Mouse (Mus musculus) lung, postnatal 0 days (tissue): Measurements from ENCODE around the gene Il20rb. TPM values are rescaled to one million over a fixed set of nuclear protein-coding genes. Genes with fewer than 3 reads are reported as not detected.

ENCODE experiments used
- ATAC-seq: fragments of 200-750 bp; cut with Nextera tagmentation; 2 replicates; pipeline ENCODE4 v1.8.0; 2017; ENCODE audit warnings: moderate library complexity
- DNase-seq: peaks from one replicate; pipeline ENCODE4 v3.0.0-alpha.2; 2016; ENCODE audit warnings: low spot score
- H3K27ac ChIP-seq: fragments of 300-500 bp; sonication (generic); 2 replicates; pipeline ENCODE4 v1.5.1; 2014; ENCODE audit warnings: antibody characterized with exemption, mild to moderate bottlenecking, low read length, mixed read lengths
- H3K27me3 ChIP-seq: fragments of 300-500 bp; sonication (generic); replicated peaks from 2 replicates; pipeline ENCODE4 v1.6.1; 2014; ENCODE audit warnings: low read length, mixed read lengths; ENCODE audit not compliant: insufficient read depth
- H3K36me3 ChIP-seq: fragments of 300-500 bp; sonication (generic); 2 replicates; pipeline ENCODE4 v1.6.1; 2014; ENCODE audit warnings: low read length, mixed read lengths; ENCODE audit not compliant: insufficient read depth
- H3K4me1 ChIP-seq: fragments of 300-500 bp; sonication (generic); 2 replicates; pipeline ENCODE4 v1.6.1; 2014; ENCODE audit warnings: antibody characterized with exemption, low read depth, low read length, mixed read lengths; ENCODE audit not compliant: insufficient read depth
- H3K4me2 ChIP-seq: fragments of 300-500 bp; sonication (generic); replicated peaks from 2 replicates; pipeline ENCODE4 v1.6.1; 2014; ENCODE audit warnings: low read depth, mild to moderate bottlenecking, low read length, moderate library complexity, mixed read lengths
- H3K4me3 ChIP-seq: fragments of 300-500 bp; sonication (generic); 2 replicates; pipeline ENCODE4 v1.5.1; 2014; ENCODE audit warnings: low read depth, low read length
- H3K9ac ChIP-seq: fragments of 300-500 bp; sonication (generic); replicated peaks from 2 replicates; pipeline ENCODE4 v1.6.1; 2014; ENCODE audit warnings: low read depth, mild to moderate bottlenecking
- H3K9me3 ChIP-seq: fragments of 300-500 bp; sonication (generic); 2 replicates; pipeline ENCODE4 v1.6.1; 2016; ENCODE audit warnings: low read length, mixed read lengths
- CTCF ChIP-seq: IDR thresholded peaks from 2 replicates; pipeline ENCODE4 v1.5.1; 2016; ENCODE audit warnings: antibody characterized with exemption, mild to moderate bottlenecking
- EP300 ChIP-seq: IDR thresholded peaks from 2 replicates; pipeline ENCODE4 v1.6.1; 2016; ENCODE audit warnings: antibody characterized with exemption, mild to moderate bottlenecking, control low read depth
- WGBS: fragments of 180-500 bp; shearing (Covaris S2); extraction: QIAGEN DNeasy Blood & Tissue Kit; methylation state at CpG from one replicate; pipeline ENCODE4 v1.1.7; 2014; 5-methylcytosine and 5-hydroxymethylcytosine counted together
- polyA plus RNA-seq: library from polyadenylated mRNA; unstranded; fragments of >200 nt; fragmentation: Nextera tagmentation; extraction: Ambion mirVana; gene quantifications from 2 replicates; pipeline ENCODE4 v1.2.1, GENCODE M21; 2015

Il20rb gene
- polyA plus RNA-seq, 1 experiment from 2014 or later = 2.2 TPM

DNA sequence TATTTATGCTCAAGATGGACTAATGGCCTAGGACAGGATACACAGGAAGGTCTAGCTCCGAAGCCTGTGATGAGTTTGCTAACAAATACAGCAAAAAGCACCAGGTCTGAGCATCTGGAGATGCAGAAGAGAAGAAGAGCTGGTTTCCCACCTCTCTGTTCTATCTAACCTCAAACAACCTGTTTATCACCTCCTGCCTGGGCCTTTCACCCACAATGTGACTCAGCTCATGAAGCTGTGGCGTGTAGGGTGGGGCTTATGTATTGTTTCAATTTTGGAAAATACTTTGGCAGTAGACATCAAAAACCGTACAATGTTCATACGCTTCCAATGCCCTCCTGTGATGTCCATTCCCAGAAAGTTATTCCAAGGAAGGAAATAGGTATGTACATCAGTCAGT lies 24.5 kb downstream of the Il20rb start:
- no peaks in the 10 kb centered on the region for H3K9me3 ChIP-seq
- TF ChIP-seq CTCF (no peak), EP300 (no peak; the same call in 1 of the 2 replicates)
- H3K4me1 ChIP-seq = peaks cover 3% of the 10 kb centered on the region; the same call in 1 of the 2 replicates
- WGBS = 70% methylated on average over 4 of the region's 4 CpGs
- H3K27ac ChIP-seq = 0 out of 2 replicates have a peak overlapping the region, but pooled peaks have one; percentile 57
- peak; percentile 17 for DNase-seq
- H3K9ac ChIP-seq = no peak overlapping the region
- 0 out of 2 replicates have a peak, but pooled peaks cover 8% of the 10 kb centered on the region for H3K36me3 ChIP-seq
- no peak overlapping the region for H3K4me3 ChIP-seq
- peak; percentile 23; the same call in 1 of the 2 replicates for ATAC-seq
- H3K27me3 ChIP-seq = no peaks in the 10 kb centered on the region
- H3K4me2 ChIP-seq = no peak overlapping the region

DNA sequence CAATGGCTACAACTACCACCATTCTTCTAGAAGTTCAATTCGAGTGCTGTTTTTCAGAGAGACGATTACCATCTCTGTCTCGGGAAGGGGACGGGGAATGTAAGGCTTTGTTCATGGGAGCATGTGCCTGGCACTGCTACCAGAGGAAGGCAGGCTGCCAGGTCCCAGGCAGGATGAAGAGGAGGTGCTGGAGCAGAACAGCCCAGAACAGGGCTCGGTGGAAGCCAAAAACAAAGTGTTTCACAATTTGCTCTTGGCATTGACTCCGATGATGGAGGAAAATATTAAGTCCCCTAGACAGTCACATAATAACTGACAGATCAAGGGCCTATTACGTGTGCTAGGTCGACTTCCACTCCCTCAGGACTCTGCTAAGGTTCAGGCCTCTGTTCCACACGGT lies 24.9 kb downstream of the Il20rb start:
- Histone ChIP-seq H3K27ac (peak overlapping the region; percentile 57), H3K36me3 (0 out of 2 replicates have a peak, but pooled peaks cover 8% of the 10 kb centered on the region), H3K4me1 (no peaks in the 10 kb centered on the region), H3K27me3 (no peaks in the 10 kb centered on the region), H3K4me3 (no peak overlapping the region), H3K4me2 (no peak overlapping the region), H3K9ac (no peak overlapping the region), H3K9me3 (no peaks in the 10 kb centered on the region)
- peak; percentile 73 for DNase-seq
- WGBS = 41% methylated on average over 9 of the region's 9 CpGs
- ATAC-seq = peak; percentile 82
- no peak for TF ChIP-seq CTCF
- TF ChIP-seq EP300 = no peak

DNA sequence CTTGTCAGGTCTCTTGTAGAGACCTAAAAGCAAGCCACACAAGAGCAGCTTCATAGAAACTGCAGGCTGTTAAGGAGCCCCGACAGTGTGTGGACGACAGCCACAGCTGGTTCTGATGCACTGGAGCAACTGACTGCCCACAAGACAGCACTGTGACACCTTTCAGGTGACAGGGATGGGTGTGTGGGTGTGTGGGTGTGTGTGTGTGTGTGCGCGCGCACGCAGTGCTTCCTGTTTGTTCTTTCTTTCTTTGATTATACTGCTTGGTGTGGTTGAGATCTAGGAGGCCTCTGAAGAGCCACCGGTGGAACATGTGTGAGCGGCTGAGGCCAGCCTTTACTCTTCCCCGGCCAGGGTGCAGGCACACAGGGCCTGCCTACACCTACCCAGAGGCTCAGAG lies 26.4 kb downstream of the Il20rb start:
- no peak for ATAC-seq
- Histone ChIP-seq H3K27ac (no peak overlapping the region), H3K36me3 (0 out of 2 replicates have a peak, but pooled peaks cover 8% of the 10 kb centered on the region), H3K9me3 (no peaks in the 10 kb centered on the region), H3K4me1 (no peaks in the 10 kb centered on the region), H3K4me3 (no peak overlapping the region), H3K27me3 (no peaks in the 10 kb centered on the region), H3K4me2 (no peak overlapping the region), H3K9ac (no peak overlapping the region)
- TF ChIP-seq EP300 = no peak
- TF ChIP-seq CTCF = no peak
- DNase-seq = no peak
- WGBS = 87% methylated on average over 9 of the region's 9 CpGs

DNA sequence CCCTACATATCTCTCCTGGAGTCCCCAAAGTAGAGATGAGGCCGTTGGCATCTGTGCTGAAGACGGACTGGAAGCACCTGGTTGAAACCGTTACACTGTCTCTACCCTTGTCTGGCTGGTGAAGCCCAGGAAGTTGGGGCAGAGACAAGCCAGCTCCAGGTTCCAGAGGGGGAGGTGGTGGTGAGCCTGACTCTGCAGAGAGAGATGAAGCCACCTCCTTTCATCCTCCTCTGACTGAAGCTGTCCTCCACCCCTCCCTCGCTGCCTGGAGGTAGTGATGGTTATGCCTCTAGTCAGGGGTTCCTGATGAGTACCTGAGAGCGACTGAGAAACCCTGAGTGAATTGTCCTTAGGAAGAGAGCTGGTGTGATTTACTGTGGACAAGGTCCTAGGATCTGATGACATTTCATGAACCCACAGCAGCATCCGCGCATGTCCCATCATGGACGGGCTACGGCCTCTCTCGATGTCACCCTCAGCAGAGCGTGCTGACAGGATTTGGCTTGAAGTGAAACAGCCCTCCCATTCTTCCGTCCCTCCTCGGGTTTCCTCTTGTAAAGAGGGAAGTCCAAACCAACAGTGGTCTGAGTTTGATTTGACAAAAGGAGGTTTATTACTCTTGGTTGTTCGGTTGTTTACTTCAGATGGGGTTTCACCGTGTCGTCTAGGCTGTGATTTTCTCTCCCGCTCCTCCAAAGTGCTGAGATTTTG lies 28.5 kb downstream of the Il20rb start:
- H3K4me3 ChIP-seq = no peak overlapping the region
- H3K27ac ChIP-seq = no peak overlapping the region
- 0 out of 2 replicates have a peak, but pooled peaks cover 8% of the 10 kb centered on the region for H3K36me3 ChIP-seq
- no peak for ATAC-seq
- peaks cover 4% of the 10 kb centered on the region; the same call in 1 of the 2 replicates for H3K4me1 ChIP-seq
- H3K9ac ChIP-seq = no peak overlapping the region
- no peak for DNase-seq
- no peaks in the 10 kb centered on the region for H3K27me3 ChIP-seq
- WGBS = 78% methylated on average over 17 of the region's 17 CpGs
- TF ChIP-seq EP300 (no peak), CTCF (no peak)
- no peaks in the 10 kb centered on the region for H3K9me3 ChIP-seq
- no peak overlapping the region for H3K4me2 ChIP-seq

DNA sequence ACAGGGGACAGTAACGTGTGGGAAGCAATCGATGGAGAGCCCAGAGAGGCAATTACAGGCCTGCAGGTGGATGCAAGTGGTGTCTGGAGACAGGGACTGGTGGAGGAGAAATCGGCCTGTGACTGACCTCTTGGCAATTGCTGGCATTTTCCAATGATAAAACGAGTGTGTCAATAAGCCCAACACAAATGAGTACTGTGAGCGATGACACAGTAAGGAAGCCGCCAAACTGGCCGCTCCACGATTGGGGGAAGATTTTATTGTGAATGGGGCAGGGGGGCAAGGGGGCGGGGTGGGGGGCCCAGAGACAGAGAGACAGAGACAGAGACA lies 32.0 kb downstream of the Il20rb start:
- no peaks in the 10 kb centered on the region for H3K9me3 ChIP-seq
- WGBS = 9% methylated on average over 9 of the region's 9 CpGs
- ATAC-seq (no peak), DNase-seq (no peak)
- H3K4me2 ChIP-seq = peak overlapping the region; percentile 55
- no peak overlapping the region for H3K9ac ChIP-seq
- H3K4me3 ChIP-seq = peak overlapping the region; percentile 37
- no peaks in the 10 kb centered on the region for H3K27me3 ChIP-seq
- H3K27ac ChIP-seq = no peak overlapping the region
- 0 out of 2 replicates have a peak, but pooled peaks cover 8% of the 10 kb centered on the region for H3K36me3 ChIP-seq
- TF ChIP-seq CTCF (no peak), EP300 (no peak)
- peaks cover 8% of the 10 kb centered on the region; the same call in 1 of the 2 replicates for H3K4me1 ChIP-seq

DNA sequence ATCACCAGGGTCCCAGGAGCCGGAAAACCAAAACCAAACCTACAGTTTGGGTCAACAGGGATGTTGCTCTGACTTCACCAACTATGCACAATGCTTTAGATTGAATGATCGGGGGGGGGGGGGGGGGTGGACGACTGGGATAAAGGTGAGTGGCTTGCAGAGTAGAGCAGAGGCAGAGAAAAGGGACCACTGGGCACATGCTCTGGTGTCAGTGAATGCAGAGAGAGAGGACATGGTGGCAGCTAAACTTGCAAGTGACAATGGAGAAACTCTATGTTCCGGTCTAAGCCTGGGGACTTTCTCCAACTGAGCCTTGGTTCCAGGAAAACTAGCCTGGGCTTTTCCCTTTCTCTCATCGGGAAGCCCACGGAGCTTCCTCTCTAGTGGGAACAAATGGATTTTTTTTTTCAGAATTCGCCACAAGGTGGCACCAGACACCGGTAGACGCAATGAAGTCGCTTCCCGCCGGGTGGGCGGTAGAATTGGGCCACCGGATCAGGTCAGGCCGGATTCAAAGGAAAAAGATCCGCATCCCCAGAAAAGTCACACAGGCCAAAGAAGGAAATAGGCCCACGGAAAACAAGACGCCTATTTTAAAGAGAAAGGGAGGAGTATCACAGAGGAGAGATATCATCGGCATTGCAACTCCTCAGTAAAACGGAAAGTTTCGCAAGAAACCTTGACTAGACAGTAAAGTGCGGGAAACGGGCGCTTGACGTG lies 32.5 kb downstream of the Il20rb start:
- WGBS = 5% methylated on average over 24 of the region's 25 CpGs
- peak; percentile 85 for TF ChIP-seq CTCF
- peak; percentile 70; the same call in 1 of the 2 replicates for TF ChIP-seq EP300

More for the DNA sequence above, 32.5 kb downstream of the Il20rb start:
- peak; percentile 87 for DNase-seq
- ATAC-seq = peak; percentile 57
- Histone ChIP-seq H3K9me3 (no peaks in the 10 kb centered on the region), H3K27me3 (no peaks in the 10 kb centered on the region), H3K9ac (no peak overlapping the region), H3K4me1 (peaks cover 8% of the 10 kb centered on the region; the same call in 1 of the 2 replicates), H3K27ac (no peak overlapping the region), H3K4me2 (peak overlapping the region; percentile 55), H3K36me3 (0 out of 2 replicates have a peak, but pooled peaks cover 8% of the 10 kb centered on the region), H3K4me3 (peak overlapping the region; percentile 37)
